Mouse (Mus musculus): ENCODE results near the gene Pdilt. TPM values are rescaled to one million over a fixed set of nuclear protein-coding genes. Genes with fewer than 3 reads are reported as not detected.

Pdilt gene
- polyA plus RNA-seq, 1 experiment from 2014 or later = not detected

DNA sequence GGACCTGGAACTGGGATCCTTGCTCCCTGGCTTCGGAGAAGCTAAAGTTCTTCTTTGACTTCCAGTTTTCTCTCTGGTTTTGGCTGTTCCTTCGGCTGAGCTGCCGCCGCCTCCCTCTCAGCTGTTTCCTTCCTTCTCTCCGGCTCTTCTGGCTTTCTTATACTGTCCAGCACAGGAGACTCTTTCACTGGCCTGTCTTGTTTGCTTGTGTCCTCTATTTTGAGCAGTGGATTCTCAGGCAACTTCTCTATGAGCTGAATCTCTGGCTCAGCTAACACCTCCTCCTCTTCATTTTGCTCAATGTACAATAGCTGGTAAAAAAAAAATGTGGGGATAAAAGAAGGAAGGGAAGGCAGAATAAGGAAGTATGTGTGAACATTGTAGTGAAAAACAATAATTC is 36.6 kb downstream of the Pdilt start:
- ATAC-seq (ENCODE audit: insufficient number of reproducible peaks, low FRiP score, low TSS enrichment, low read depth) (no peak), DNase-seq (ENCODE audit: low spot score) (no peak)
- Histone ChIP-seq H3K9me3 (ENCODE audit: control insufficient read depth, low read length) (no peaks in the 10 kb centered on the region), H3K27me3 (ENCODE audit: control insufficient read depth, insufficient read depth, low read length) (no peaks in the 10 kb centered on the region), H3K4me2 (ENCODE audit: low read depth, severe bottlenecking) (no peak overlapping the region), H3K9ac (ENCODE audit: low read length) (no peak overlapping the region), H3K4me3 (ENCODE audit: low read depth, low read length) (no peak overlapping the region), H3K27ac (replicated peaks; ENCODE audit: low read depth, low read length) (no peak overlapping the region), H3K4me1 (ENCODE audit: control insufficient read depth, insufficient read depth, low read length) (no peaks in the 10 kb centered on the region), H3K36me3 (ENCODE audit: control insufficient read depth, insufficient read depth, low read length) (no peaks in the 10 kb centered on the region)
- 94% methylated on average over 5 of the region's 5 CpGs for WGBS

DNA sequence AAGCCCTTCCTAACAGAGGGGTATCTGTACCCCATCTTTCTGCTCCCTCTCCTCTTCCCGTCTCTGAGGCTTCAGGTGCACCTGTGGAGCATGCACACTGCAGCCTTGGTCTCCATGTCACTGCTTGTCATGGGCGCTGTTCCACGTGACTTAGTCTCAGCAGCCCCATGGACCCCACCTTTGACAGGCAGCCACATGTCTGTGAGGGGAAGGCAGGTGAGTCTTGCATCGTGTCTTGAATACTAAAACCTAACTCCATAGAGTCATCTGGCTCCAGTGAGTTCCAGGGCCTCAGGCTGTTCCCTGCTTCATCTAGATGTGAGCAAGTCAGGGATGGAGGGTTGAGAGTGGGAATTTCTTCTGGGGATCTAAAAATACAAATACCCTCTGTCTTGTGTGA is 39.1 kb downstream of the Pdilt start:
- H3K9ac ChIP-seq (ENCODE audit: low read length) = no peak overlapping the region
- ATAC-seq (ENCODE audit: insufficient number of reproducible peaks, low FRiP score, low TSS enrichment, low read depth) = no peak
- H3K27me3 ChIP-seq (ENCODE audit: control insufficient read depth, insufficient read depth, low read length) = no peaks in the 10 kb centered on the region
- no peak for DNase-seq (ENCODE audit: low spot score)
- no peaks in the 10 kb centered on the region for H3K4me1 ChIP-seq (ENCODE audit: control insufficient read depth, insufficient read depth, low read length)
- no peaks in the 10 kb centered on the region for H3K9me3 ChIP-seq (ENCODE audit: control insufficient read depth, low read length)
- H3K27ac ChIP-seq (replicated peaks; ENCODE audit: low read depth, low read length) = no peak overlapping the region
- no peaks in the 10 kb centered on the region for H3K36me3 ChIP-seq (ENCODE audit: control insufficient read depth, insufficient read depth, low read length)
- WGBS = 89% methylated on average over 4 of the region's 4 CpGs
- no peak overlapping the region for H3K4me2 ChIP-seq (ENCODE audit: low read depth, severe bottlenecking)
- H3K4me3 ChIP-seq (ENCODE audit: low read depth, low read length) = no peak overlapping the region

DNA sequence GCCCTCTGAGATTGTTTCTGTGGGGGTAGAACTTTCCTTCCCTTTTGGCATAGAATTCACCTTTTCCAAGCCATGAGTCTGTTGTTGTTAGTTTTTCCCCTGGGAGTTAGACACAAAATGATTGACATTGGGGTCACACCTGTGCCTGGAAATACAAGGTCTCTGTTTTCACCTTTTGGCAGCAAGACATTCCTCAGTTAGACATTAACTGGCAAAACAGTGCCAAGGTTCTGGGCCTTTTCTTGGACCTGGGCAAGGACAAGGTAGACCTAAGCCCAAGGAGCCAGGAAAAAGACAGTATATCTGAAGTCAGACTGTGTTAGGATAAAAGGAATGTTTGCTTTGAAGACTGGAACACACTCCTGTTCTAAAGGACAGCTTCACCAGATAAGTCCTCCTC is 44.0 kb downstream of the Pdilt start, which contains the start of gene Umod:
TSS of gene Umod (minus strand) at position 27 of the 400 bp plus-strand sequence.
- no peak within 1 kb of the TSS for H3K9ac ChIP-seq (ENCODE audit: low read length)
- H3K4me3 ChIP-seq (ENCODE audit: low read depth, low read length) = no peak within 1 kb of the TSS
- no peak for DNase-seq (ENCODE audit: low spot score)
- ATAC-seq (ENCODE audit: insufficient number of reproducible peaks, low FRiP score, low TSS enrichment, low read depth) = no peak
- H3K4me2 ChIP-seq (ENCODE audit: low read depth, severe bottlenecking) = no peak within 1 kb of the TSS
- no peaks in the 10 kb centered on the region for H3K27me3 ChIP-seq (ENCODE audit: control insufficient read depth, insufficient read depth, low read length)
- no peaks in the 10 kb centered on the region for H3K4me1 ChIP-seq (ENCODE audit: control insufficient read depth, insufficient read depth, low read length)
- no peaks in the 10 kb centered on the region for H3K9me3 ChIP-seq (ENCODE audit: control insufficient read depth, low read length)
- no peak within 1 kb of the TSS for H3K27ac ChIP-seq (replicated peaks; ENCODE audit: low read depth, low read length)
- H3K36me3 ChIP-seq (ENCODE audit: control insufficient read depth, insufficient read depth, low read length) = no peaks in the 10 kb centered on the region

DNA sequence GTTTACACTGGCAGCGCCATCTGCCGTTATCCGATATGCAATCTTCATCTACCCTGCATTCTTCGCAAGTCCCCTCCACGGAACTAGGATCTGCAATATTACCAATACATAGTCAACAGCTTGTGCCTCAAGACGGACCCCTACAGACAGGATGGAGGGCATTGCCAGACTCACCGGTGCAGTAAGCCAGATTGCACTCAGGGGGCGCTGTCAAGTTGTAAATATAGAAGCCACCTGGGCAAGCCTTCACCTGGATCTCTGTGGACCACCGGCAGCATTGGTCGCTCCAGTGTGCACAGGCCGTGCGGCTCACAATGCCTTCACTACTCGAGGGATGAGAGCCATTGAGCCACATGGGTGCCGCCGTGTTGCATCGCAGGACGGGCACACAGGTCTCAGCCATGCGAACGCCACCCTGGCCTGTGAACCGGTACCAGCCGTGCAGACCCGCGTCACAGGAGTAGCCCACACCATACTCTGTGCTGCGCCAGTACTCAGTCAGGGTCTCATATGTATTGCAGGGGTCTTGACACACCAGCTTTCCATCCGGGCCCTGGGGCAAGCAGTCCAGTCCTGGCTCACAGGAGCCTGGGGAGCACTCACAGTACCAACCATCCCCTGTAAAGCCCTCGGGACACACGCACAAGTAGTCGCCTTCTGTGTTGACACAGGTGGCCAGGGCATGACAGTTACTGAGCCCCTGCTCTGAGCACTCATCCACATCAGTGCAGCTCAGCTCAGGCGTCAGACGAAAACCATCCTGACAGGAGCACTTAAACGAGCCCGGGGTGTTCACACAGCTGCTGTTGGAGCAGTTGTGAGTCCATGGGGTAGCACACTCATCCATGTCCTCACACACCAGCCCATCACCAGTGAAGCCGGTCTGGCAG is 46.5 kb downstream of the Pdilt start:
- WGBS = 78% methylated on average over 33 of the region's 33 CpGs
- Histone ChIP-seq H3K27me3 (ENCODE audit: control insufficient read depth, insufficient read depth, low read length) (no peaks in the 10 kb centered on the region), H3K36me3 (ENCODE audit: control insufficient read depth, insufficient read depth, low read length) (no peaks in the 10 kb centered on the region), H3K4me3 (ENCODE audit: low read depth, low read length) (no peak overlapping the region), H3K9me3 (ENCODE audit: control insufficient read depth, low read length) (no peaks in the 10 kb centered on the region), H3K4me1 (ENCODE audit: control insufficient read depth, insufficient read depth, low read length) (no peaks in the 10 kb centered on the region), H3K4me2 (ENCODE audit: low read depth, severe bottlenecking) (no peak overlapping the region), H3K27ac (replicated peaks; ENCODE audit: low read depth, low read length) (no peak overlapping the region), H3K9ac (ENCODE audit: low read length) (no peak overlapping the region)
- ATAC-seq (ENCODE audit: insufficient number of reproducible peaks, low FRiP score, low TSS enrichment, low read depth) = peak; percentile 39; the same call in 1 of the 2 replicates
- DNase-seq (ENCODE audit: low spot score) = no peak

DNA sequence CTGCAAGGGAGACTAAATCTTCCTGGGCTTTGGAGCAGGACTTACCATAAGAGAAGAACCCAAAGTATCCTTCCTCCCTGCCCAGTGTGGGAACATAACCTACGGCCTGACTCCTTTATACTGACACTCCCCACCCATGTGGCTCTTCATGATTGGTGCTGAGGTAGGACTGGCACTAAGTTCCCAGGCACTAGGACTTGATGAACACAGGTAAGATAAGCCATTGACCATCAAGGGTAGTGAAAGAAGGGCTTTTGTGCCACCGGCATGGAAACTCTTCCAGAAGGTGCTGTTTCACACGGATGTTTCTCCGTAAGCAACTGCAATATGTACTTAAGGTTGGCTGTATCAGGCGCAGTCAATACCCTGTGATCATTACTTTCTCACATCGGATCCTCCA is 64.1 kb downstream of the Pdilt start, which contains the start of gene Gp2:
TSS of gene Gp2 (minus strand) at position 101 of the 400 bp plus-strand sequence.
- H3K4me1 ChIP-seq (ENCODE audit: control insufficient read depth, insufficient read depth, low read length) = no peaks in the 10 kb centered on the region
- H3K27ac ChIP-seq (replicated peaks; ENCODE audit: low read depth, low read length) = no peak within 1 kb of the TSS
- 94% methylated on average over 6 of the region's 6 CpGs for WGBS
- ATAC-seq (ENCODE audit: insufficient number of reproducible peaks, low FRiP score, low TSS enrichment, low read depth) (no peak), DNase-seq (ENCODE audit: low spot score) (no peak)
- no peak within 1 kb of the TSS for H3K9ac ChIP-seq (ENCODE audit: low read length)
- H3K9me3 ChIP-seq (ENCODE audit: control insufficient read depth, low read length) = no peaks in the 10 kb centered on the region
- H3K4me2 ChIP-seq (ENCODE audit: low read depth, severe bottlenecking) = no peak within 1 kb of the TSS
- H3K4me3 ChIP-seq (ENCODE audit: low read depth, low read length) = no peak within 1 kb of the TSS
- H3K27me3 ChIP-seq (ENCODE audit: control insufficient read depth, insufficient read depth, low read length) = no peaks in the 10 kb centered on the region
- no peaks in the 10 kb centered on the region for H3K36me3 ChIP-seq (ENCODE audit: control insufficient read depth, insufficient read depth, low read length)

DNA sequence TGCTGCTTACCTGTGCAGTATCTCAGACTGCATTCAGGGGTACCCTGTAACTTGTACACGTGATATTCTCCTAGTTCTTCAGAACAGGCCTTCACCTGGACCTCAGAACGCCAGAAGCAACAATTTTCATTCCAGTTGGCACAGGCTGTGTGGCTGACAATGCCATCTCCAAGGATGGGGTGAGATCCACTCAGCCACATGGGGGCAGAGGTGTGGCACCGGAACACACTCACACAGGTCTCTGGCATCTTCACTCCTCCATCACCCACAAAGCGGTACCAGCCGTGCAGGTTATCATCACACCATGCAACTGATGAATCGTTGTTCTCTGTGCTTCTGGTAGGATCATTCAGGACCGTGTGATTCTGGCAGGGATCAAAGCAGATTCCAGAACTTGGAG is 69.1 kb downstream of the Pdilt start:
- no peaks in the 10 kb centered on the region for H3K27me3 ChIP-seq (ENCODE audit: control insufficient read depth, insufficient read depth, low read length)
- ATAC-seq (ENCODE audit: insufficient number of reproducible peaks, low FRiP score, low TSS enrichment, low read depth) = no peak
- WGBS = 86% methylated on average over 7 of the region's 7 CpGs
- H3K9ac ChIP-seq (ENCODE audit: low read length) = no peak overlapping the region
- no peak overlapping the region for H3K4me2 ChIP-seq (ENCODE audit: low read depth, severe bottlenecking)
- H3K36me3 ChIP-seq (ENCODE audit: control insufficient read depth, insufficient read depth, low read length) = no peaks in the 10 kb centered on the region
- H3K27ac ChIP-seq (replicated peaks; ENCODE audit: low read depth, low read length) = no peak overlapping the region
- H3K4me1 ChIP-seq (ENCODE audit: control insufficient read depth, insufficient read depth, low read length) = no peaks in the 10 kb centered on the region
- no peak overlapping the region for H3K4me3 ChIP-seq (ENCODE audit: low read depth, low read length)
- H3K9me3 ChIP-seq (ENCODE audit: control insufficient read depth, low read length) = no peaks in the 10 kb centered on the region
- DNase-seq (ENCODE audit: low spot score) = no peak

DNA sequence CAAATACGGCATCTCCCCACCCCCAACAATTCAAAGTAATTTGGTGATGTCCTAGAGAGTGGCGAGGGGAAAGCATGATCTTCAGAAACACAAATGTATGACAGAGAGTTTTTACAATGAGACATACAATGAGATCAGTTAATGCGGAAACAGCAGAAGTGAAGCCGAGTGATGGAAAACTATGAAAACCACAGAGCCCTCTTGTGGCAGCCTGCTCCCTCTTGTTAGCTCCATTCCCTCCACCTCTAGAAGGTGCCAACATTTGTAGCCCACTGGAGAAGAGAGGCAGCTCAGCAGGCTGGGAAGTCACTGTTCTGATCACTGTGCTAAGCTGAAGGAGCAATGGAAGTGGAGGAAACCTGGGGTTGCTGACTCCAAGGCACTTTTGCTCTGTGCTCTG is 79.4 kb downstream of the Pdilt start:
- no peak for DNase-seq (ENCODE audit: low spot score)
- Histone ChIP-seq H3K4me3 (ENCODE audit: low read depth, low read length) (no peak overlapping the region), H3K36me3 (ENCODE audit: control insufficient read depth, insufficient read depth, low read length) (no peaks in the 10 kb centered on the region), H3K27ac (replicated peaks; ENCODE audit: low read depth, low read length) (no peak overlapping the region), H3K4me1 (ENCODE audit: control insufficient read depth, insufficient read depth, low read length) (no peaks in the 10 kb centered on the region), H3K27me3 (ENCODE audit: control insufficient read depth, insufficient read depth, low read length) (no peaks in the 10 kb centered on the region), H3K9ac (ENCODE audit: low read length) (no peak overlapping the region), H3K9me3 (ENCODE audit: control insufficient read depth, low read length) (no peaks in the 10 kb centered on the region), H3K4me2 (ENCODE audit: low read depth, severe bottlenecking) (no peak overlapping the region)
- 77% methylated on average over 4 of the region's 4 CpGs for WGBS
- no peak for ATAC-seq (ENCODE audit: insufficient number of reproducible peaks, low FRiP score, low TSS enrichment, low read depth)

DNA sequence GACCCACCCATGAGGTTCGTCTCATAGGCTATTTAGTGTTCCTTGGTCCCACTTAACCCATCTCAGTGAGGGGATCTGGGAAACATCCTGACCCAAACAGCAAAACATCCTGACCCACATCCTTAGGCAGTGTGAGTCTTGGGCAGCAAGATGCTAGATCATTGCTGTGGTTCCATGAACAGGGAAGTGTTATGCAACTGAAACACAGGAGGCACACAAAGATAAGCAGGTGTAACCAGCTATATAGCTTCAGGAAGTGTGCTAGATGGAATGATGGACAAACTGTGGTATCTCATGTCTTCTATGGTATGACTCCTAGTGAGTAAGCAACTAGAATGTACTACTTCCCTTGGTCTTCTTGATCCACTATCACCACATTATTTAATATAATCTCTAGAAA is 81.4 kb downstream of the Pdilt start:
- ATAC-seq (ENCODE audit: insufficient number of reproducible peaks, low FRiP score, low TSS enrichment, low read depth) = no peak
- no peak overlapping the region for H3K4me2 ChIP-seq (ENCODE audit: low read depth, severe bottlenecking)
- no peak overlapping the region for H3K9ac ChIP-seq (ENCODE audit: low read length)
- H3K4me3 ChIP-seq (ENCODE audit: low read depth, low read length) = no peak overlapping the region
- H3K36me3 ChIP-seq (ENCODE audit: control insufficient read depth, insufficient read depth, low read length) = no peaks in the 10 kb centered on the region
- no peaks in the 10 kb centered on the region for H3K4me1 ChIP-seq (ENCODE audit: control insufficient read depth, insufficient read depth, low read length)
- DNase-seq (ENCODE audit: low spot score) = no peak
- H3K9me3 ChIP-seq (ENCODE audit: control insufficient read depth, low read length) = no peaks in the 10 kb centered on the region
- WGBS = 86% methylated on average over 1 of the region's 1 CpGs
- H3K27me3 ChIP-seq (ENCODE audit: control insufficient read depth, insufficient read depth, low read length) = no peaks in the 10 kb centered on the region
- no peak overlapping the region for H3K27ac ChIP-seq (replicated peaks; ENCODE audit: low read depth, low read length)

Measured in limb, embryonic 11.5 days (tissue).